Mouse (Mus musculus): ENCODE measurements at regions not wholly inside any gene's neighbourhood (a gene's known extent, or its start where the extent isn't known, plus 50 kb on each side); places are given as distances from the start of the nearest gene placed in this dataset.

- TF ChIP-seq CTCF (IDR thresholded peaks at IDR 0.05; ENCODE audit: extremely low read depth, insufficient read depth, insufficient read length, insufficient replicate concordance) (no peak), POLR2A (IDR thresholded peaks at IDR 0.05; ENCODE audit: low read depth, low read length) (no peak)
Measured at GRCm38 (mm10) chr4:54515934-54516333, 428.9 kb upstream of the Zfp462 start.
